Mouse (Mus musculus) lung, postnatal 0 days (tissue): Measurements from ENCODE around the gene Tex11.

Source experiments
- CTCF ChIP-seq: IDR thresholded peaks from 2 replicates; pipeline ENCODE4 v1.5.1; 2016; ENCODE audit warnings: antibody characterized with exemption, mild to moderate bottlenecking
- EP300 ChIP-seq: IDR thresholded peaks from 2 replicates; pipeline ENCODE4 v1.6.1; 2016; ENCODE audit warnings: antibody characterized with exemption, mild to moderate bottlenecking, control low read depth

- TF ChIP-seq EP300 (no peak), CTCF (no peak)
Measured at GRCm38 (mm10) chrX:100800643-100801042, 258.8 kb downstream of the Tex11 start.
